Mouse (Mus musculus) adrenal gland, postnatal 0 days (tissue): ENCODE data around the gene Apol10b. TPM values are rescaled to one million over a fixed set of nuclear protein-coding genes. Genes with fewer than 3 reads are reported as not detected.

ENCODE experiments used
- polyA plus RNA-seq: library from polyadenylated mRNA; unstranded; fragments of >200 nt; fragmentation: Nextera tagmentation; extraction: Ambion mirVana; gene quantifications from 2 replicates; pipeline ENCODE4 v1.2.1, GENCODE M21; 2015

Gene Apol10b
- polyA plus RNA-seq = 0.65 TPM in 1 of 2 replicates, not detected in the other

GRCm38 (mm10) chr15:77595961-77596360, at the start of gene Apol10b:
Gene Apol10b, minus strand, starts transcription at chr15:77596125.

GRCm38 (mm10) chr15:77643176-77643575, 47.3 kb upstream of the Apol10b start, which contains the start of gene Apol11b:
Gene Apol11b, minus strand, starts transcription at chr15:77643286.

GRCm38 (mm10) chr15:77598958-77599357, 3.0 kb upstream of the Apol10b start, which contains the start of gene Gm36245:
Gene Gm36245, plus strand, starts transcription at chr15:77599258.

DNA sequence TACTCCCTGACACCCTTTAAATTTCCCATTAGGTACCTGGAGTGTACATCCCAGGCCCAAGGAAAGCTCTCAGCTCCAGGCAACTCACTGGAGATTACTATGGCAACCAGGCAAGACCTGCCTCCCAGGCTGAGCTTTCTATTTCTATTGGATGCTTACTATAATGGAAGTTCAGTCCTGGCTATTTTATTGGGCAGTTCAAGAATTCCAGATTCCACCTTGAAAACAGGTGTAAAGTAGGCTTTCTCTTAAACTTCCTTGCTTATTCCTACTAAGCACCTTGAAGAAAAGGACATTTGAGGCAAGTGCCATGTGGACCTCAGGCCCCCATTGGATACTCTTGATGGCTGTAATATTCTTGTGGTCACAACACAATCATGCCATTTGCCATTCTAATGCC, 34.1 kb downstream of the Apol10b start, which contains the start of gene 1700025B11Rik:
1700025B11Rik (minus strand) TSS at position 101 of the 400 bp plus-strand sequence.

Other genes with a start within 250 kb of the Apol10b start
- gene Apol7a, start 197.0 kb downstream of the Apol10b start, polyA plus RNA-seq = 0.88 and 1.2 TPM in 2 replicates
- 1.2 and 2.3 TPM in 2 replicates for gene Apol9a, start 185.0 kb downstream of the Apol10b start, polyA plus RNA-seq
- not detected in 2 replicates for gene Apol7b, start 148.6 kb downstream of the Apol10b start, polyA plus RNA-seq
- not detected in 2 replicates for gene Apol10a, start 119.1 kb downstream of the Apol10b start, polyA plus RNA-seq
- gene Apol11a, start 87.9 kb downstream of the Apol10b start, polyA plus RNA-seq = not detected in 2 replicates
- not detected in 2 replicates for gene Apol7c, start 62.8 kb downstream of the Apol10b start, polyA plus RNA-seq
- not detected in 2 replicates for gene 1700025B11Rik, start 34.2 kb downstream of the Apol10b start, polyA plus RNA-seq
- gene Gm36245, start 3.1 kb upstream of the Apol10b start, polyA plus RNA-seq = not detected in 2 replicates
- gene Apol11b, start 47.2 kb upstream of the Apol10b start, polyA plus RNA-seq = 0.21 and 0.39 TPM in 2 replicates
- 0.06 TPM in 1 of 2 replicates, not detected in the other for gene Apol7e, start 102.7 kb upstream of the Apol10b start, polyA plus RNA-seq
- 1.2 and 1.8 TPM in 2 replicates for gene Apol9b, start 132.9 kb upstream of the Apol10b start, polyA plus RNA-seq
- 0.86 TPM in 1 of 2 replicates, not detected in the other for gene Apol8, start 160.9 kb upstream of the Apol10b start, polyA plus RNA-seq
- 18.5 and 27.3 TPM in 2 replicates for gene Myh9, start 246.1 kb upstream of the Apol10b start, polyA plus RNA-seq